Mouse (Mus musculus): Measurements from ENCODE around the gene Tmem121b. TPM values are rescaled to one million over a fixed set of nuclear protein-coding genes. Genes with fewer than 3 reads are reported as not detected.

Gene Tmem121b
- polyA plus RNA-seq, 1 experiment from 2014 or later = 0.07 TPM

Other genes with a start within 250 kb of the Tmem121b start
- gene D330020A13Rik, start 199.4 kb downstream of the Tmem121b start, polyA plus RNA-seq (2014; fragmentation: Nextera tagmentation; extraction: Ambion mirVana) = not detected in 2 replicates
- gene B4galnt3, start 199.2 kb downstream of the Tmem121b start, polyA plus RNA-seq (2014; fragmentation: Nextera tagmentation; extraction: Ambion mirVana) = 0.08 and 0.25 TPM in 2 replicates
- gene Kdm5a, start 129.7 kb downstream of the Tmem121b start, polyA plus RNA-seq (2014; fragmentation: Nextera tagmentation; extraction: Ambion mirVana) = 59.9 and 63.4 TPM in 2 replicates
- gene Ccdc77, start 129.4 kb downstream of the Tmem121b start, polyA plus RNA-seq (2014; fragmentation: Nextera tagmentation; extraction: Ambion mirVana) = 25.4 and 25.5 TPM in 2 replicates
- gene Il17ra, start 30.6 kb downstream of the Tmem121b start, polyA plus RNA-seq (2014; fragmentation: Nextera tagmentation; extraction: Ambion mirVana) = 6.8 and 8.7 TPM in 2 replicates
- 19.9 and 20.7 TPM in 2 replicates for gene Hdhd5, start 37.5 kb upstream of the Tmem121b start, polyA plus RNA-seq (2014; fragmentation: Nextera tagmentation; extraction: Ambion mirVana)
- gene Cecr2, start 172.6 kb upstream of the Tmem121b start, polyA plus RNA-seq (2014; fragmentation: Nextera tagmentation; extraction: Ambion mirVana) = 11.9 and 13.3 TPM in 2 replicates

Measured in liver, embryonic 11.5 days (tissue).